Mouse (Mus musculus) right cerebral cortex, postnatal 25 days (tissue): ENCODE measurements around the gene Nppc.

Source experiments
- DNase-seq: peaks from one replicate; pipeline ENCODE4 v3.0.0; 2022

Nppc gene

GRCm38 (mm10) chr1:86650272-86650671 is 20.1 kb downstream of the Nppc start:
- peak; percentile 78 for DNase-seq

DNA sequence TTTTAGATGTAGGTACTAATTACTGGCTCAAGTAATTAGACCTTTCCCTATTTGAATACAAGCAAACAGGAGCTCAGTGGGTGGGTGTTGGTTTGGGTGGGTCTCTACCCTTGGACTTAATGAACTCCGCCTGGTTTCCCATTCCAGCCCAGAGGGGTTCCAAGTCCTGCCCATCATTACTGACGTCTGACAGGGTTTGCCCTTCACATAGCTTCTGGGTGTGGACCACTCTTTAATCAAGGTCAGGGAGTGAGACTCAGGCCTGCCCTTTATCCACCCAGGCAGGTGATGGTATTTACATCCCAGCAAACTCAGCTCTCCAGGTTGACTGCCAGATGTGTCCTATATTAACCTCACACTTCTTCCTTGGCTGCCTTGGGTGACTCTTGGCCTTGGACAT is 22.9 kb downstream of the Nppc start:
- no peak for DNase-seq

- no peak for DNase-seq
Observed at GRCm38 (mm10) chr1:86643101-86643809, 27.1 kb downstream of the Nppc start.

GRCm38 (mm10) chr1:86634751-86635359 is 35.5 kb downstream of the Nppc start:
- no peak for DNase-seq

DNA sequence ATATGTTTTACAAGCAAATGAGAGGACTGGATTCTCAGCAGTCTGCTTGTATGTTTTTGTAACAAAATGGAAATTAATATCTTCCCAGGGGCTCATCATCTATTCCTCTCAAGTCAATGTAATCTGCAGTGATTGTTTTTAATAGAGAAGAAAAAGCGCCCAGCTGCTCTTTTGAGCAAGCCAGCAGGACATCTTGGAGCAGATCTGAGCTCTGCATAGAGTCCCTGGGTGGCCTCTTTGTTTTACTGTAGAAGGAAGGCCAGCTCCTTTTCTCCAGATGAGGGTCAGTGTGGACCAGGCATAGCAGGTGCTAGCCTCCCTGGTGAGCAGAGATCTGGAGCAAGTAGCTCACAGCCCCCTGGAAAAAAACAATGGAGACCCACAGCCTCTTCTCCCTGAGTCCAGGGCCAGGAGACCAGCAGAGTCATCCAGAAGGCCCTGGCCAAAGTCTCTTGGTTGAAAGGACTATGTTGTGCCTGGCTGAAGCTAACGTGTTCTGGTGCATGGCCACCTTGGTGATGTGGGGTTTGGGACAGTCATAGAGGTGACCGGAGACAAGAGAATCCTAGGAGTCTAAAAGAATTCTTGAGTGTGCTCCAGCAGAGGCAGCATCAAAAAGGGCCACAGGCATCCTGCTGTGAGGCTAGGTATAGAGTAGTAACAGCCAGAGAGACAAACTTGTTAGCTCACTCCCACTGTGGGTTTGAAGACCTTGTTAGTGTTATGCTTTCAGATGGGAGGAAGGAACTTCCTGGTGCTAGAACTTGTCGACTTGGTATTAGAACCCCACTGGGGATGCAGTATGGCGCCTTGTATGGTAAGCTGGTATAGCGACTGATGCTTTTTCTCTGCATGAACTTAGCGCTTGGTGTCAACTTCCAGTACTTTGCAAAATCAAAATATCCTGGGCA is 36.3 kb downstream of the Nppc start:
- DNase-seq, result no peak

DNA sequence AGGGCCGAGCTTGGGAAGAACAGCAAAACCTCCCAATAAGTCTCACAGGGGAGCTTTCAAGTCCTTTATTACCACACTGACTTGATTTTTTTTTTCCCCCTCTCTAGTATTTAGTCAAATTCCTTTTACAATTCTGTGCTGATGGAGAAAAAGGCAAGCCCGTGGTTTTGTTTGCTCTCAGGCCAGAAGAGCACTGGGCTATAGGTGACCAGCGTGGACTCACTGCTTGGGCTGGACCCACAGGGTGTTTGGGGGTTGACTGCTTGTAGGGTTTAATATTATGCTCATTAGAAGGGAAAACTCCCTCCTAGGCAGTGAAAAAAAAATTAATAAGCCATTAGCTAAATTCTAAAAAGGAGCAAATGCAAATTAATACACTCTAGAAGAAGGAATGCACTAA is 36.9 kb downstream of the Nppc start:
- DNase-seq, result no peak

DNA sequence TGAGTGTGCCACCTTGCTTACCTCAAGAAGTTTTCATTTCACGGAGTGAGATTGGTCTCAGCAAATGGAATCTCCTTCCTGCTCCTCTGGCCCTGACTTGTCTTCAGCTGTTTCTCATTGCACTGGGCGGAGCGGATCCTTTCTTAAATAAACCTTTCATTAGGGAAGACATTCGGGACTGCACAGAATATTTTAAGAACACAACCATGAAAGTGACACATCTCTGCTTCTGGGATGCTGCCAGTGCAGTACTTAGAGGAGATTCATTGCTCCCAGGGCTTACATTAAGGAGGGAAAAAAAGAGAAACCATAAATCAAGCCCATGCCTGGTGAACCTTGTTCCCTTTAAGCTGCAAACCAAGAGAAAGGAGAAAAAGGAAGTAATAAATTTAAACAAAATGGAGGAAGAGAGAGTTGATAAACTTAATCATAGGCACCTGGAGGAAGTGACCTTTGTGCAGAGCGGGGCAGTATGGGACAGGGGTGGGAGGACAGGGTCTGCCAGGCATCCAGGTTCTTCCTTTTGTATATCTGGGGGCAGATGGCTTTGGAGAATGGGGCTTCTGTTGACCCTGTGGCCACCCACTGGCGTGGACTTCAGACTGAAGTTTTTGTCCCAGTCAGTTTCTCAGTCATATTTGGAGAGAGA is 37.5 kb downstream of the Nppc start:
- no peak for DNase-seq

- no peak for DNase-seq
Observed at GRCm38 (mm10) chr1:86630527-86630926, 39.8 kb downstream of the Nppc start.

GRCm38 (mm10) chr1:86629936-86630335 is 40.4 kb downstream of the Nppc start:
- no peak for DNase-seq

DNA sequence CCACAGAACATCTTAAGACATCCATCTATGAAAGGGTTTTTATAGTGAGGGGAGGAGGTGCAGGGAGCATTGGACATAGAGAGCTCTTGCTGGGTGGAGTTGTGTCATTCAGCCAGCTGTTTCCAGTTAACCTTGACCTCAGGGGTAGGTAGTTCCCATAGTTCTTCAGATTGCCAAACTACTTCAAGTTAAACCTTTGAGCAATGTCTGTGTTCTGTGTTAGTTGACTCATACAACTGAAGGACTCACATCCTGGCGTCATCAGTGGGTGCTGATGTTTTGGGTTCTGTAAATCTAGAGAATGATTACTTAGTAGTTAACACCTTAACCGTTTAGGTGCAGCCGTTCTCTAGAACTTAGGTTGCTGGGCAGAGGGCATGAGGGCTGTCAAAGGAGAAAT is 42.1 kb downstream of the Nppc start:
- no peak for DNase-seq

DNA sequence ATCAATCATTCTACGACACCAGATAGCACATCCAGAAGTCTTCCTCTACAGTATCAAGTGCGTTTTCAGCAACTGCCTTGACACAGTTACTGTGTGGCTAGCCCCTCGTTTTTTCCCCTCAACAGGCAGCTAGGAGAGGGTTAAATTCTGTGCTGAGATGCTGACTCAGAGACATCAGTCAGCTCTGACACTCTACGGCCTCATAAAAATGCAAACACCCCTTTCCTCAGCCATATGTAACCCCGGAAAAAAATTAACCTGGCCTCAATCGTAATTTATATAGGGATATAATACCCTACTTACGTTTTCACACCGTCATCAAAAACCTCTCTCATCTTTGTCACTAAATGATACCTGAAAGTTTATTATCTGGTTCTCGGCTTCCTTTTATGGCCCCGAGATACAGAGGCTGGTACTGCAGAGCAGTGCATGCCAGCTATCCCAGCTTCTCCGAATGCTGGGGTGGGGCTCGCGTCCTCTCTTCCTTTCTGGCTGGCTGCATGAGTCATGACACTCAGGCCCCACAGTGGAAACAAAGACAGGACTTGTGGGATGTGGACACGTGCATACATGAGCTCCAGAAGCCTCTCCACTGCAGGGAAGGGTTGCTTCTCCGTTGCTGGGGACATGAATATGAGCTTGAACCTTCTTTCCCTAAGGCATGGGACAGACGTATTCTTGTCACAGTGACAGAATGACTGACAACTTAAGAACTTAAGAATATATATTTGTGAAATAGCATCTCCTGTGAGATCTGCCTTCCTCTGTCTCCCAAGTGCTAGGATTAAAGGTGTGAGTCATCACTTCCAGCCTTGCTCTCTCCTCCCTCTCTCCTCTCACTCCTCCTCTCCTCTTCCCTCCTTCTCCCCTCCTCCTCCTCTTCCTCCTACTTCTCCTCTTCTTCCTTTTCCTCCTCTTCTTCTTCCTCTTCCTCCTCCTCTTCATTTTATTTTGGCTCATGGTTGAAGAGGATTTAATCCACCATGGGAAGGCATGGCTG is 47.1 kb downstream of the Nppc start:
- peak; percentile 13 for DNase-seq

GRCm38 (mm10) chr1:86622296-86622695 is 48.1 kb downstream of the Nppc start:
- no peak for DNase-seq

- DNase-seq, result peak; percentile 57
Observed at GRCm38 (mm10) chr1:86618454-86619125, 51.8 kb downstream of the Nppc start.
